Mouse (Mus musculus) kidney, postnatal 4 days (tissue): ENCODE measurements around the gene Dot1l.
"Not testable (repeated sequence)": the region's sequence is repeated elsewhere in the genome, so short reads cannot be mapped to it uniquely, and the experiment has no call there.

ENCODE experiments used
- DNase-seq, 2 experiments: peaks; one replicate each; pipeline ENCODE4 v3.0.0; 2021; ENCODE audit warnings: mixed read lengths in 2 of 2

Dot1l gene

DNA sequence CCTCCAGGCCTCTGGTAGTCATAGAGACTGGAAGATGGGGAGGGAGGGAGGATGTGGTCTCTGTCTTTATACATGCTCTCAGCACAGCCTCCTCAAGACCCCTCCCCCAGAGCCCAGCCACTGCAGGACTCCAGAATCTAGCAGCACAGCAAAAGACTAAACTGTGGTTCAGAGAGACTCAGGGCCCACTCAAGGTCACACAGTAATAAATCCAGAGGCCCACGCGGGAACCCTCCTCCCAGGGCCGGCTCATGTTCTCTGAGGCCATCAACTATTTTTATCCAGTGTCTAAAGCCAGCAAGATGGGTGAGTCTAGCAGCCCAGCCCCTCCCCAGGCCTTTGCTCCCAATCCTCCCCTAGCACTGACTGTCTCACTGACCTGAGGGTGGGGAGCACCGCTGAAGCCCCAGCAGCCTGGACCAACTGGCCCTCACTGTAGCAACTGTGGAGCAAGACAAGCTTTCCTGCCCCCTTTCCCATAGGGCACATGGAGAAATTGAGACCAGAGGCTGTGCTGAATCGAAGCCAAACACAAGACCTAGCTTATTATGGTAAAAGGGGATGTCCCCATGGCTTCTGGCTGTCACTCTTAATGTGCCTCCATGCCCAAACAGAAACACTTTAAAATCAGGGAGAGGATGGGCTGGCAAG, 57.5 kb downstream of the Dot1l start:
- DNase-seq = no peak

GRCm38 (mm10) chr10:80813366-80813765, 58.4 kb downstream of the Dot1l start, which contains the start of gene Jsrp1:
TSS of gene Jsrp1 (minus strand) at chr10:80813498.
- DNase-seq = no peak

DNA sequence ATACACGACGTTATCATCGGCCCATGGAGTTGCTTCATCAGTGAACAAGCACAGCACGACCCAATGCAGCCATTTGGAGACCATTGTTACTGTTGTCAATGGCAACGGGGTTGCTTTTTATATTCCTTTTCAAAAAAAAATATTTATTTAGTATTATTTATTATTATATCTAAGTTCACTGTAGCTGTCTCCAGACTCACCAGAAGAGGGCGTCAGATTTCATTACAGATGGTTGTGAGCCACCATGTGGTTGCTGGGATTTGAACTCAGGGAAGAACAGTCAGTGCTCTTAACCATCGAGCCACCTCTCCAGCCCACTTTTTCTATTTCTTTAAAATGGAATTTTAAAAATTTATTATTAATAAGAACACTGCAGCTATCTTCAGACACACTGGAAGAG, 59.8 kb downstream of the Dot1l start:
- no peak for DNase-seq

DNA sequence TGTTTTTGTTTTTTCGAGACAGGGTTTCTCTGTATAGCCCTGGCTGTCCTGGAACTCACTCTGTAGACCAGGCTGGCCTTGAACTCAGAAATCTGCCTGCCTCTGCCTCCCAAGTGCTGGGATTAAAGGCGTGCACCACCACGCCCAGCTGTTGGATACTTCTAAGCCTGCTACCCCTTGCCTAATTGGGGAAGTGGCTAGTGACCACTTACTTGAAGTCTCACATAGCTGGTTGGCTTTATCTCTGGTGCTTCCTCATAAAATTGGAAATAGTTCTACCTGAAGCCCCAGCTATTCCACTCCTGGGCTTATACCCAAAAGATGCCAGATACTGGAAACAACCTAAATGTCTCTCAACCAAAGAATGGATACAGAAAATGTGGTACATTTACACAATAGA, 61.3 kb downstream of the Dot1l start:
- DNase-seq = not testable (repeated sequence)

- no peak for DNase-seq
Measured at GRCm38 (mm10) chr10:80817164-80817563, 62.2 kb downstream of the Dot1l start.

GRCm38 (mm10) chr10:80817955-80818354, 62.9 kb downstream of the Dot1l start:
- DNase-seq = not testable (repeated sequence)

DNA sequence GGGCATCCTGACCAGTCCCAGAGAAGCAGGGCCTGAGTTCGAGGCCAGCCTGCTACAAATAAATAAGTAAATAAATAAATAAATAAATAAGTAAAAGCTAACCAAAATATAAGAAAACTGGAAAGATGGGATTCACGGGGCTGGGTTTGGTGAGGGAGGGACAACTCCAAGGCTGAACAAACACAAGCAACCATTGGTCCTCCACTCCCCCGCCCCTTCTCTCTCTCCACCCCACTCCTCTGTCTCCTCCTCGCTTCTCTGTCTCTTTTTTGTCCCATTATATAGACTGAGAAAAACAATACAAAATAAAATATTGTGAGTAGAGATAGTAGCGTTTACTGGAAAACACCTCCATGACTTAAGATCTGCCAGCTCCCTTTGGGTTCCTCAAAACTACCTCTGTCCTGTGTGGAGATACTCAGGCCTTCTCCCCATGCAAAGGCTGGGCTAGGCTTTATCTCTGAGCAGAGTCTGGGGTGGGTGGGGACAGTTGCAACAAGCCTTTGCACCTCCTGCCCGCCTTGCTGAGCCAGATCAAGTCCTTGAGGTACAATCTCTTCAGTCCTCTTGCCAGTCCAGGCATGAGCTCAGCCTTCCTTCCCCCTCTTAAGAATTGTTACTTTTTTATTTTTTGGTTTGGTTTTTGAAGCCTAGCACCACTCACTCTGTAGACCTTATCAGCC, 63.7 kb downstream of the Dot1l start:
- no peak for DNase-seq

DNA sequence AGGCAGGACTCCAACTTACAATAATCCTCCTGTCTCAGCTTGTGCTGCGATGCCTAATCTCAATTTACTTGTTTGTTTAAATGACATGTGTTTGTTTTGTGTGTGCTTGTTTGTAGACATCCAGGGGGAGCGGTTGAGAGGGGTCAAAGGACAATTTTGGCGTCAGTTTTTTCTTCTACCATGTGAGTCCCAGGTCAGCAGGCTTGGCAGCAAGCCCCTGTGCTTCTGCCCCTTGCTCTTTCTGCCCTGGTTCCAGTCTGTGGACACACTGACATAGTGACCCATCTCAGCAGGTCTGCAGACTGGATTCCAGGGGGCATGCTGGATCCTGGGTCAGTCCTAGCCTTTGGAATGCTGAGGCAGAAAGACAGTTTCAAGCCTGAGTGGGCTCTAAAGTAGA, 64.4 kb downstream of the Dot1l start:
- DNase-seq = no peak

DNA sequence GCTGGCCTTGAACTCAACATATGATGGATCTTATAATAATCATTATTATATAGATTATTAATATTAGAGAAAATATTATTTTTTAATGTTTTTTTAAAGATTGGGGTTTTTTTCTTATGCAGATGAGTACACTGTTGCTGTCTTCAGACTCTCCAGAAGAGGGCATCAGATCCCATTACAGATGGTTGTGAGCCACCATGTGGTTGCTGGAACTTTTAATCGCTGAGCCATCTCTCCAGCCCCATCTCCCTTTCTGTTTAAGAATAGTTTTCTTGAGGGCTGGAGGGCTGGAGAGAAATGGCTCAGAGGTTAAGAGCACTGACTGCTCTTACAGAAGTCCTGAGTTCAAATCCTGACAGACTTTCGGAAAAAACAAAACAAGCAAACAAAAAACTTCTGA, 67.0 kb downstream of the Dot1l start:
- DNase-seq = no peak

- DNase-seq = no peak
Measured at GRCm38 (mm10) chr10:80822528-80822927, 67.5 kb downstream of the Dot1l start.

- no peak for DNase-seq
Measured at GRCm38 (mm10) chr10:80823316-80823715, 68.3 kb downstream of the Dot1l start.

DNA sequence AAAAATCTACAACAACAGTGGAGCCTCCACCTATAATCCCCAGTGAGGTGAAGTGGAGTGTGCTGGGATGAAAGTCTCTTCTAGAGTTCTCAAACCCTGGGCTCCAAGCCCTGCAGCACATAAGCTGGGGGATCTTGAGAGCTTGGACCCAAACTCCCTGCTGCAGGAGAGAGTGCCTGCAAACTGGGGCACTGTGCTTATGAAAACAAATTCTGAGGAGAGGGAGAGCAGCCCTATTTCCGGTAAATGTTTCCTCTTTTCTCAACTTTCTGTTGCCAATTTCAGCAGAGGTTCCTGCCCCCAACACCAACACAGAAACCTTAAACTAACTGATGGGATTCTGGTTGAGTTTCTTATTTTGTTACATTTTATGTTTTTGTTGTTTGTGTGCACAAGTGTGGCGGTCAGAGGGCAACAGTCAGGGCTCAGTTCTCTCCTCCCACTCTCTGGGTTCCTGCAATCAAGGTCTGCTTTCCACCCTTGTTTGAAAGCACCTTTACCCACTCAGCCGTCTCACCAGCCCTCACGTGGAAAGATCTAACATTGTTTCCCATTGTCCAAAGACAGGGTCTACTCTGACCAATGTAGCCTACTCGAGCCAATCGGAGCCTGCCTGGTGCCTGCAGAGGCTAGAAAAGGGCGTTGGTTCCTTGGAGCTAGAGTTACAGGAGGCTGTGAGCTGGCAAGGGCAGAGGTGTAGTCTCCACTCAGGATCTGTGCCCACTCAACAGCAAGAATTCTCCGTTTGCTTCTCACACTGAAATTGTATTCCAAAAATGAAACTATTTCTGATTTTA, 69.0 kb downstream of the Dot1l start:
- no peak for DNase-seq

- DNase-seq = no peak
Measured at GRCm38 (mm10) chr10:80824827-80825226, 69.8 kb downstream of the Dot1l start.

DNA sequence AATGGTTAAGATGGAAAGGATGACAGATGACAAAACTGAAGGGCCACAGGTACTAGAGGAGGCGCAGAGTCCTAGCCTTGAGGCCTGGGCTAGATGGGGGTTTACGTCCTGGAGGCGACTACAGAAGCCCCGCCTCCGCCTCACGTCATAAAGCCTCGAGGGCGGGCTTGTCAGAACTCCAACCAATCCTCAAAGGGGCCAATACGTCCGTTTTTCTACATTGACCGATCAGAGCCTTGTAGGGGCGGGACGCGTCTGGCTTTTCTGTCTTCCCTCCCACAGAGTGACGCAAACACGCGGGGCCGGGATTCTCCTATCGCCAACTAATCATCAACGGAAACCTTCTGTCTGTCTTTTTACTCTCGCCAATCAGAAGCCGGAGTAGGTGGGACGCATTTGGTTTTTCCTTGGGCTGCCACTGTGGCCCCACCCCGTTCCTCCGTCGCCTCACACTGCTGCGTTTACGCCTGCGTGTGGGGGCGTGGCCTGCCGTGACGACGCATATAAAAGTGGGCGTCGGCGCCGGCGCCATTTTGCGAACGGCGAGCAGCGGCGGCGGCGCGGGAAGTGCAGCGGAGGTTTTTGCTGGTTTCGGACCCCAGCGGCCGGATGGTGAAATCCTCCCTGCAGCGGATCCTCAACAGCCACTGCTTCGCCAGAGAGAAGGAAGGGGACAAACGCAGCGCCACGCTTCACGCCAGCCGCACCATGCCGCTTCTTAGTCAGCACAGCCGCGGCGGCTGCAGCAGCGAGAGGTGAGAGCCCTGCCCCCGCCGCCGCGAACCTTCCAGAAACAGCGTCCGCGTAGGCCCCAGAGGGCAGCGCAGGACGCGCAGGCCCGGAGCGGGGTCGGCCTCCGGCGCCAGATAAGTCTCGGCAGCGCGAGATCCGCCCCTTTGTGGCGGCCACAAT, 71.4 kb downstream of the Dot1l start, which contains the start of gene Oaz1:
Gene Oaz1, plus strand, starts transcription at position 506 of the 912 bp plus-strand sequence.
- DNase-seq = peak; percentile 98 to 99

DNA sequence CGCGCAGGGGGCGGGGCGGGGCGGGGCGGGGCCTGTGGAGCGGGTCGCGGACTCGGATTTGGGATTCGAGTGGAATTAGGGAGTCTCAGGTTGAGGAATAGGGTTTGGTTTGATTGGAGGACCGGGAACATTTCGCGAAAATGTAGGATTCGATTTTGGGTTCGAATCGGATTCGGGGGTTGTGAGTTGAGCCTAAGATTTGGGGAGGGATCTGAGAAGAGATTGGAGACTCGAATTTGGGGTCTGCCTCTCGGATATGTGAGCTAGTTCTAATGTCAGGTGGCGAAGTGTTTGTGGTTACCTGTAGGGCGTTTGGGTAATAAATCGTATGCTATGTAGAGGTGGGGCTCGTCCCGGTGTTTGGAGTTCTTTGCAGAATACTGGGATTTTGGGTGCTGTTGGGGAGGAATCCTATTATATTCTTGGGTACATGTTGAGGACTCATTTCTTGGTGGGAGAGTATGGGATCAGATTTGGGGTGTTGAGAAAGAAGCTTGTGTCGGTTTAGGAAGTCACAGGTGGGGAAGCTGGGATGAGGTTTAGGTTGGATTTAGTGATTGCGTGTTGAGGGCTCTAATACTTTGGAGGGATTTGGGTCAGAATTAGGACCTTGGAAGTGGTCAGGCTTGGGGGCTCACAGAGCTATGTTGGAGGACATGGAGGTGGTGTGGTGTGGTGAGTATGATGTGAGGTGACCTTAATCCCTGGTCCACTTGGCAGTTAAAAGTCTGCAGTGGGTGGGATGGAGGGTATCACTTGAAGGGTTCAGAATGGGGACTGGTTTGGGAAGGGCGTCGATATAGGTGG, 72.3 kb downstream of the Dot1l start:
- DNase-seq = no peak

DNA sequence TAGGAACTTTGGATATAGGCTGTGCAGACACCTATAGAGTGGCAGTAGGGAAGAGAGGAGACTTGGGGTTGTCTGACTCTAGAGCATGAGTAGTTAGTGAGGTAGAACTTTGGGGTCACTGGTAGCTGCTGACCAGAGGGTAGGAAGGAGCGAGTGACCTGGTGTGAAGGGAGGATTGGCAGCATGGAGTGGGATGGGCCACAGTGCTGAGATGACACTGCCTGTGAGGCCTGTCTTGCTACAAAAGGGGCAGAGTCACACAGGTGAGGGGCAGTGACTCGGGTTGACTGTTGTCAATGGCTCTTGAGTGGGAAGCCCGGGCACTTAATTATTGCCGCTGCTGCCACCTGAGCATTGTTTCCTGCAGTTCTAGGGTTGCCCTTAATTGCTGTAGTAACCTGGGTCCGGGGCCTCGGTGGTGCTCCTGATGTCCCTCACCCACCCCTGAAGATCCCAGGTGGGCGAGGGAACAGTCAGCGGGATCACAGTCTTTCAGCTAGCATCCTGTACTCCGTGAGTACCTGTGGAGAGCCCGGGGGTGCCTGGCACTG, 72.9 kb downstream of the Dot1l start:
- DNase-seq = no peak

GRCm38 (mm10) chr10:80828587-80828986, 73.6 kb downstream of the Dot1l start:
- DNase-seq = not testable (repeated sequence)

- DNase-seq = no peak
Measured at GRCm38 (mm10) chr10:80829359-80830278, 74.6 kb downstream of the Dot1l start.

DNA sequence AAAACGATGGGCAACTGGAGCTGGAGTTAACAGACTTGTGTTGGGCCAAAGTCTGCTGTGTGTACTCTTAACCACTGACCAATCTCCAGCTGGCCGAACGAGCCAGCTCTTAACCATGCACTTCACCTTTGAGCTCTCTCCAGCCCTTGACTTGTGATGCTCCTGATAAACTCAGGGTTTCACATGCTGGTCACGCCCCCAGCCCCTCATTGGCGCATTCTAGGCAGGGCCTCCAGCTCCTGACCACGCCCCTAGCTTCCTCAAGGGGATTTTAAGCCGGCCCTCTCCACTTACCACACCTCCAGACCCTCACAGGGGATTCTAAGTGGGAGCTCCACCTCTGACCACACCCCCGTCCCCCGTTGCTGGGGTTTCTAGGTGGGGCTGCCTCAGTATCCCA, 76.1 kb downstream of the Dot1l start:
- peak; percentile 83 to 90 for DNase-seq

DNA sequence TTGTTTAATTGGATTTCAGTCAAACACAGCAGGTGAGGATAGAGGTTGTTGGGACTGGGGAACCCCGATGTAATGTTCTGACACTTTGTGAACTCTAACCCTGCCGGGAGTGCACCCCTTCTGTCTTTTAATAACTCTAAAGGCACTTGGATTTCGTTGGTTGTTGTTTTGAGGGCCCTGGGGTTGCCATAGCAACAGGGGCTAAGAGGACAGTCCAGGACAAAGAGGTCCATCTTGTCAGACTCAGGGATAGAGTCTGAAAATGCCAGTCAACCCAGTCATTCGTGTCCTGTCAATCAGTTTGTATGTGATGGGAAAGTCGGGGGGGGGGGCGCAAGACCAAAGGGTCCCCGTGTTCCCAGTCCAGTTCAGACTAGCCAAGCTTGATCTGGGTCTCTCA, 77.8 kb downstream of the Dot1l start:
- no peak for DNase-seq
